Mouse (Mus musculus): ENCODE measurements at regions not wholly inside any gene's neighbourhood (a gene's known extent, or its start where the extent isn't known, plus 50 kb on each side); places are given as distances from the start of the nearest gene placed in this dataset.

DNA sequence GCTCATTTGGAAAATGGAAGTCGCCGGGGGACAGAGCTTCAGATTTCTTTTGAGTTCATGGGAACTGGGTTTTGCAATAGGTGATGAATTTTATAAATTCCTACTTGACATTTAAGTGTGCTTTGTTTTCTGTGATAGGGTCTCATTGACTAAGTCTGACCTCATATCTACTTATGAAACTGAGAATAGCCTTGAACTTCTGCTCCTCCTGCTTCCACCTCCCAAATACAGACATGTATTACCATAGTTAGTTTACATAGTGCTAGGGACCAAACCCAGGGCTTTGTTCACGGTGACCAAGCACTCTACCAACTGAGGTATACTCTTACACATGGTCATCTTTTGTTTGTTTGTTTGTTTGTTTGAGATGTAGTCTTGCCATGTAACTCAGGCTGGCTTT, 77.8 kb downstream of the Tmsb4x start:
- no peak overlapping the region for H3K4me3 ChIP-seq (ENCODE audit: low read depth, low read length)
- ATAC-seq (ENCODE audit: insufficient number of reproducible peaks, insufficient read depth, low FRiP score, low read depth): no peak
- WGBS: 89% methylated on average over 3 of the region's 3 CpGs
- H3K9me3 ChIP-seq (ENCODE audit: control insufficient read depth, low read depth, low read length): no peaks in the 10 kb centered on the region
- no peaks in the 10 kb centered on the region for H3K27me3 ChIP-seq (ENCODE audit: control insufficient read depth, insufficient read depth, low read length)
- no peaks in the 10 kb centered on the region for H3K36me3 ChIP-seq (ENCODE audit: control insufficient read depth, insufficient read depth, low read length)
- H3K9ac ChIP-seq (replicated peaks; ENCODE audit: low read depth, low read length): no peak overlapping the region
- no peaks in the 10 kb centered on the region for H3K4me1 ChIP-seq (ENCODE audit: control insufficient read depth, insufficient read depth, low read length)
- no peak overlapping the region for H3K27ac ChIP-seq (ENCODE audit: low read length)
- no peak overlapping the region for H3K4me2 ChIP-seq (replicated peaks; ENCODE audit: low read depth, low read length)

DNA sequence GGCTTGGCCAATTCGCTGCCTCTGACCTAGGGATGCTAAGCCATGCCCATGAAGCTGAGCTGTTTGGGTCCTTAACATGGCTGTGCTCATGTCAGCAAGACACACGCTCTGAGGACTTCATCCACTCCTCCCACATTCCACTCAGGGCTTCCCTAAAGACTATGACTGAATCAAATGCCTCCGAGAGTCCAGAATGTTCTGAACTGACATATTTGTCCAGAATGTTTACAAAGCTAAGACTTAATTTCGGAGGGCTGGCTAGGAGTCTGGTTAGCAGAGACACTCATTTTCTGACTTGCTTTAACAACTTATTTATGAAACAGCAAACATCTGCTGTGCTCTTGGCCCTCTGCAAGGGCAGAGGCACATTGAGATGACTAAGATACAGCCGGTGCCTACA, 78.5 kb downstream of the Tmsb4x start:
- no peak for ATAC-seq (ENCODE audit: insufficient number of reproducible peaks, insufficient read depth, low FRiP score, low read depth)
- Histone ChIP-seq H3K4me1 (ENCODE audit: control insufficient read depth, insufficient read depth, low read length) (no peaks in the 10 kb centered on the region), H3K36me3 (ENCODE audit: control insufficient read depth, insufficient read depth, low read length) (no peaks in the 10 kb centered on the region), H3K27ac (ENCODE audit: low read length) (no peak overlapping the region), H3K9me3 (ENCODE audit: control insufficient read depth, low read depth, low read length) (no peaks in the 10 kb centered on the region), H3K4me2 (replicated peaks; ENCODE audit: low read depth, low read length) (no peak overlapping the region), H3K27me3 (ENCODE audit: control insufficient read depth, insufficient read depth, low read length) (no peaks in the 10 kb centered on the region), H3K4me3 (ENCODE audit: low read depth, low read length) (no peak overlapping the region), H3K9ac (replicated peaks; ENCODE audit: low read depth, low read length) (no peak overlapping the region)
- 51% methylated on average over 5 of the region's 5 CpGs for WGBS

DNA sequence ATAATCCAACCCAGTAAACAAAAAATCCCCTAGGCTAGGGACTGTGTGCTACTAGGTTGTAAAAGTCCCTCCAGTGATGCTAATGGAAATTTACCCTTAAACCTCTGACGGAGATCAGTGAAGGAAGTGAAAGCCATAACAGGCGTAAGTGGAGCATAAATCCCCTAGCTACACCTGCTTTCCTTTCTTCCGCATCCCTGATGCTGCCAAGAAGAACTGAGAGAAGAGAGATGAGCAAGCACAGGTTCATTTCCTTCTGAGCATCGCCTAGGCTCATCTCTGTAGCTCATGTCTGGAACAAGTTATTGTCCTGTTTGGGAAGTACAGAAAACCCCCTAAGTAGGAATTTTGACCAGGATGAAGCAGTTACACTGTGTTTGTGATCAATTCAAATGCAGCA, 89.8 kb downstream of the Tmsb4x start:
- Histone ChIP-seq H3K9me3 (ENCODE audit: control insufficient read depth, low read depth, low read length) (no peaks in the 10 kb centered on the region), H3K4me2 (replicated peaks; ENCODE audit: low read depth, low read length) (no peak overlapping the region), H3K36me3 (ENCODE audit: control insufficient read depth, insufficient read depth, low read length) (no peaks in the 10 kb centered on the region), H3K4me3 (ENCODE audit: low read depth, low read length) (no peak overlapping the region), H3K4me1 (ENCODE audit: control insufficient read depth, insufficient read depth, low read length) (no peaks in the 10 kb centered on the region), H3K9ac (replicated peaks; ENCODE audit: low read depth, low read length) (no peak overlapping the region), H3K27ac (ENCODE audit: low read length) (no peak overlapping the region), H3K27me3 (ENCODE audit: control insufficient read depth, insufficient read depth, low read length) (no peaks in the 10 kb centered on the region)
- 87% methylated on average over 4 of the region's 4 CpGs for WGBS
- ATAC-seq (ENCODE audit: insufficient number of reproducible peaks, insufficient read depth, low FRiP score, low read depth): no peak

DNA sequence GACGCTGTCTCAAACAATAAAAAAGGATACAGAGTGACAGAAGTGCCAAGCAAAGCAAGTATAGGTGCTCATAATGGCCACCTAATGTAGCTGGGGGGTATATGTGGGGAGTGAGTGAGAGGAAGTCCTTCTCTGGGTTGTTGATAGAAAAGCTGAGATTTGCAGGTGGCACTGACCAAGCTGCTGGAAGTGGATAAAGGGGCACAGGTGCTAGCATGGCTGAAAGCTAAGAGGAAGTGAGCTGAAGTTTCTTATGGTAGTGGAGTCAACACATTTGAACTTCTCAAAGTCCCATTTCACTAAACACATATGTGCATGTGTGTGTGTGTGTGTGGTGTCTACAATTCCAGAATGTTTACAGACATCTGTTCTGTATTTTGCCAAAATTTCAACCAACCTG, 94.0 kb downstream of the Tmsb4x start:
- WGBS: 83% methylated on average over 1 of the region's 1 CpGs
- Histone ChIP-seq H3K9me3 (ENCODE audit: control insufficient read depth, low read depth, low read length) (no peaks in the 10 kb centered on the region), H3K4me2 (replicated peaks; ENCODE audit: low read depth, low read length) (no peak overlapping the region), H3K27me3 (ENCODE audit: control insufficient read depth, insufficient read depth, low read length) (no peaks in the 10 kb centered on the region), H3K9ac (replicated peaks; ENCODE audit: low read depth, low read length) (no peak overlapping the region), H3K36me3 (ENCODE audit: control insufficient read depth, insufficient read depth, low read length) (no peaks in the 10 kb centered on the region), H3K27ac (ENCODE audit: low read length) (no peak overlapping the region), H3K4me1 (ENCODE audit: control insufficient read depth, insufficient read depth, low read length) (no peaks in the 10 kb centered on the region), H3K4me3 (ENCODE audit: low read depth, low read length) (no peak overlapping the region)
- no peak for ATAC-seq (ENCODE audit: insufficient number of reproducible peaks, insufficient read depth, low FRiP score, low read depth)

DNA sequence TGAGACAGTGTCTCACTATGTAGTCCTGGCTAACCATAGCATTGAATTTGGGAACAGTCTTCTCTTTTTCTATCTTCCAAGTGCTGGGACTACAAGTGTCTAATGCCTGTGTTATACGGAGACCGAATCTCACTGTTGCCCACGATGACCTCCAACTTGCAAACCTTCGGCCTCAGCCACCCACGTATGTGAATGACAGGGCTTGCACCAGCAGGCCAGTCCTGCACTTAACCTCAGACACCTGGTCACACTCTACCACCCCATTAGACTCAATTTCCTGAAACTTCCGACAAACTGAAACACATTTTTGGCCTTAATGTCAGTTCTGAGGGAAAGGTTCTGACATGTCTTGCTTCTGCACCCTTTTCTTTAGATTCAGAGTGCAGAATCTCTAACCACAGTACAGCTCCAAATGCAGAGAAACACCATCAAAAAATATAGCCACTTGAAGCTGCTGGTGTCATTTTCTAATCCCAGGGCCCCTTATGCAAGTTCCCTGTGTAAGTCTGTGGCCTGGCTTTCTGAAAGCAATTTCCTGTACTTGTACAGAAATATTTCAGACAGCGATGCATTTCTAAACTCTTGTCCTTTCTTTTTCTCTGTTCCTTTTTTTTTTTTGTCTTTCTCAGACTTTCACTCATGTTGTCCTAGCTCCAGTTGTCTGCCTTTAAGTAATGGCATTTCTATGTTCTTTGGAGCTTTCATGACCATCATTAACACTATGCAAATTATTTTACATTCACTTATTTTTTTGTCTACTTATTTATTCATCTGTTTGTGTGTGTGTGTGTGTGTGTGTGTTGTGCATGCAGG, 97.8 kb downstream of the Tmsb4x start:
- WGBS: 78% methylated on average over 7 of the region's 7 CpGs
- no peak overlapping the region for H3K4me3 ChIP-seq (ENCODE audit: low read depth, low read length)

DNA sequence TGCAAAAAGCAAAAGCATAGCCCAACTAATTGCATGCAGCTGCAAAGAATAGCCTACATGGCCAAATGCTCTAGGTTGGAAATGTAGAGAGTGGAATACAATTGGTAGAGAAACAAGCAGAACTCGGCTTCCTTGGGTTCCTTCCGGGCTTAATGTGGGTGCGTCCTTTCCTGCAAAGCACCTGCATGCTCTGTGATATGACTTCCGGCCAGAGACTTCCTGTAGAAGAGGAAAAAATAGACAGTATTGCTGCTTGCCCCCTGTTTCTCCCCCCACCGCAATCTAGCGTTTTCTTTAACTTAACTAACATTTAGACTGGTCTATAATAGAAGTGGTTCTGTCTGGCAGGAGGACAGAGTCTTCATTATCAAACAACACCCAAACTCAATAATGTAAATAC, 100.8 kb downstream of the Tmsb4x start:
- Histone ChIP-seq H3K27ac (ENCODE audit: low read length) (no peak overlapping the region), H3K27me3 (ENCODE audit: control insufficient read depth, insufficient read depth, low read length) (no peaks in the 10 kb centered on the region), H3K9ac (replicated peaks; ENCODE audit: low read depth, low read length) (no peak overlapping the region), H3K36me3 (ENCODE audit: control insufficient read depth, insufficient read depth, low read length) (no peaks in the 10 kb centered on the region), H3K4me3 (ENCODE audit: low read depth, low read length) (no peak overlapping the region), H3K9me3 (ENCODE audit: control insufficient read depth, low read depth, low read length) (no peaks in the 10 kb centered on the region), H3K4me1 (ENCODE audit: control insufficient read depth, insufficient read depth, low read length) (no peaks in the 10 kb centered on the region), H3K4me2 (replicated peaks; ENCODE audit: low read depth, low read length) (no peak overlapping the region)
- ATAC-seq (ENCODE audit: insufficient number of reproducible peaks, insufficient read depth, low FRiP score, low read depth): no peak
- 89% methylated on average over 6 of the region's 6 CpGs for WGBS

More for the DNA sequence above, 97.8 kb downstream of the Tmsb4x start:
- Histone ChIP-seq H3K4me2 (replicated peaks; ENCODE audit: low read depth, low read length) (no peak overlapping the region), H3K4me1 (ENCODE audit: control insufficient read depth, insufficient read depth, low read length) (no peaks in the 10 kb centered on the region), H3K36me3 (ENCODE audit: control insufficient read depth, insufficient read depth, low read length) (no peaks in the 10 kb centered on the region), H3K9ac (replicated peaks; ENCODE audit: low read depth, low read length) (no peak overlapping the region), H3K27ac (ENCODE audit: low read length) (no peak overlapping the region), H3K9me3 (ENCODE audit: control insufficient read depth, low read depth, low read length) (no peaks in the 10 kb centered on the region), H3K27me3 (ENCODE audit: control insufficient read depth, insufficient read depth, low read length) (no peaks in the 10 kb centered on the region)
- ATAC-seq (ENCODE audit: insufficient number of reproducible peaks, insufficient read depth, low FRiP score, low read depth): no peak

DNA sequence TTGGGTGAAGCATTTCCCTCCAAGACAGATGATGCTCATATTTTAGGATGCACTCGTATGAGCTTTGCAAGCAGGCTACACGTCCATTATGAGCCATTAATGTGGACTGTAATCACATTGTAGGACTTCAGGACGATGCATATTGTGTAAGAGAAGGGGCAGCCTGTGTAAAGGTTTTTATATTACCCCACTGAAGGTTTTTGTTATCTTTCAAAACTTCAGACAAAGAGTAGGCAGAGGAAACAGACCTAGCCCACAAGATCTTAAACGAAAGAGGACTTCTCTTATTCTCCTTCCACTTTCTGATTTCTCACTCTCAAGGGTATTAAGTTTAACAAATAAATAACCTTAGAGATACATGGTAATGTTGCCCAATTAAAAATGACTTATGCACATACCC, 101.6 kb downstream of the Tmsb4x start:
- no peaks in the 10 kb centered on the region for H3K27me3 ChIP-seq (ENCODE audit: control insufficient read depth, insufficient read depth, low read length)
- no peaks in the 10 kb centered on the region for H3K4me1 ChIP-seq (ENCODE audit: control insufficient read depth, insufficient read depth, low read length)
- H3K9ac ChIP-seq (replicated peaks; ENCODE audit: low read depth, low read length): no peak overlapping the region
- no peak for ATAC-seq (ENCODE audit: insufficient number of reproducible peaks, insufficient read depth, low FRiP score, low read depth)
- H3K36me3 ChIP-seq (ENCODE audit: control insufficient read depth, insufficient read depth, low read length): no peaks in the 10 kb centered on the region
- WGBS: 74% methylated on average over 4 of the region's 4 CpGs
- no peaks in the 10 kb centered on the region for H3K9me3 ChIP-seq (ENCODE audit: control insufficient read depth, low read depth, low read length)
- no peak overlapping the region for H3K4me2 ChIP-seq (replicated peaks; ENCODE audit: low read depth, low read length)
- H3K4me3 ChIP-seq (ENCODE audit: low read depth, low read length): no peak overlapping the region
- H3K27ac ChIP-seq (ENCODE audit: low read length): no peak overlapping the region

DNA sequence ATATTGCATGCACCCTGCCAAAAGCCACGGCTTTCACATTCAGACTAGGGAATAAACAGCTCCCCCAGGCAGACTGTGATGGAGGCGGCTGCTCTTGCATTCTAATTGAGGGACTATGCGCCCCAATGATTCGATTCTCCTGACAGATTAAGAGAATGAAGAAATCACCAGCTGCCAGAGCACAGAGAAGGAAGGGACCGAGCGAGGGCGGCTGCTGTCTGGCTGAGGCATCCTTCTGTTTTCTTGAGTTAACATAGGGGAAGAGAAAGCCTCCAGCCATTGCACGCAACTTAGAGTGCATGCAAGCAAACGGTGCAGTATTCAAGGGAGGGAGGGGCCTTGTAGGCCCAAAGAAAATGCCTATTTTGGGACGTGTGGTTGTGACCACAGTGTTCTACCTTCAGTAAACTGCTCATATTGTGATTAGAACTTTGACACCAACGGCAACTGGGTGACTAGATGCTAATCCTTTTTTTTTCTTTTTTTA, 103.1 kb downstream of the Tmsb4x start:
- 70% methylated on average over 11 of the region's 11 CpGs for WGBS
- no peaks in the 10 kb centered on the region for H3K27me3 ChIP-seq (ENCODE audit: control insufficient read depth, insufficient read depth, low read length)
- H3K27ac ChIP-seq (ENCODE audit: low read length): no peak overlapping the region

DNA sequence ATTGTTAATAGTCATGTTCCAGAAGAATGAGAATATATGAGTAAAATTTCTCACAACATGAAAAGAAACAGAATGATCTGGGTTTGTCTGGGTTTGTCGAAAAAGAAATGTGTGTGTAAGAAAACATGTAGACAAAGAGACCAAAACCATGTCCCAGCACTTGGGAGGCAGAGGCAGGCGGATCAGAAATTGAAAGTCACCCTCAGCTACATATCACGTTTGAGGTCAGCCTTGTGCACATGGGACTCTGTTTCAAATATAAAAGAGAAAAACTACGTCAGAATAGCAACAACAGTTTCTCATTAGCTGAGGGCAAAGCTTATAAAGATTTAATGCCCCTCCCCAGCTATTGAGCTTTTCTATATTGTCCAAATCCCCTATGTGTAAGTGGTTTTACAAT, 103.8 kb downstream of the Tmsb4x start:
- no peaks in the 10 kb centered on the region for H3K27me3 ChIP-seq (ENCODE audit: control insufficient read depth, insufficient read depth, low read length)
- H3K9ac ChIP-seq (replicated peaks; ENCODE audit: low read depth, low read length): no peak overlapping the region
- H3K9me3 ChIP-seq (ENCODE audit: control insufficient read depth, low read depth, low read length): no peaks in the 10 kb centered on the region
- H3K36me3 ChIP-seq (ENCODE audit: control insufficient read depth, insufficient read depth, low read length): no peaks in the 10 kb centered on the region
- no peak overlapping the region for H3K27ac ChIP-seq (ENCODE audit: low read length)
- no peak for ATAC-seq (ENCODE audit: insufficient number of reproducible peaks, insufficient read depth, low FRiP score, low read depth)
- H3K4me1 ChIP-seq (ENCODE audit: control insufficient read depth, insufficient read depth, low read length): no peaks in the 10 kb centered on the region
- 79% methylated on average over 4 of the region's 4 CpGs for WGBS
- no peak overlapping the region for H3K4me3 ChIP-seq (ENCODE audit: low read depth, low read length)
- H3K4me2 ChIP-seq (replicated peaks; ENCODE audit: low read depth, low read length): no peak overlapping the region

More for the DNA sequence above, 103.1 kb downstream of the Tmsb4x start:
- Histone ChIP-seq H3K9me3 (ENCODE audit: control insufficient read depth, low read depth, low read length) (no peaks in the 10 kb centered on the region), H3K4me1 (ENCODE audit: control insufficient read depth, insufficient read depth, low read length) (no peaks in the 10 kb centered on the region), H3K9ac (replicated peaks; ENCODE audit: low read depth, low read length) (no peak overlapping the region), H3K36me3 (ENCODE audit: control insufficient read depth, insufficient read depth, low read length) (no peaks in the 10 kb centered on the region), H3K4me3 (ENCODE audit: low read depth, low read length) (no peak overlapping the region), H3K4me2 (replicated peaks; ENCODE audit: low read depth, low read length) (no peak overlapping the region)
- no peak for ATAC-seq (ENCODE audit: insufficient number of reproducible peaks, insufficient read depth, low FRiP score, low read depth)
